Mouse (Mus musculus) small intestine, adult 2 months (tissue): Measurements from ENCODE around the gene Cobl. TPM values are rescaled to one million over a fixed set of nuclear protein-coding genes. Genes with fewer than 3 reads are reported as not detected.

ENCODE experiments used
- H3K27ac ChIP-seq: fragments of 200-500 bp; 2 replicates; pipeline ENCODE4 v1.5.1; 2012; ENCODE audit warnings: low read depth, low read length, control low read depth, inconsistent platforms; ENCODE audit not compliant: insufficient read depth
- H3K27me3 ChIP-seq: fragments of 200-500 bp; 2 replicates; pipeline ENCODE4 v1.6.1; 2012; ENCODE audit warnings: mild to moderate bottlenecking, moderate library complexity, low read length, inconsistent platforms; ENCODE audit not compliant: control insufficient read depth, insufficient read depth
- H3K36me3 ChIP-seq: fragments of 200-500 bp; 2 replicates; pipeline ENCODE4 v1.6.1; 2012; ENCODE audit warnings: mild to moderate bottlenecking, low read length, control low read depth, inconsistent platforms; ENCODE audit not compliant: control insufficient read depth, insufficient read depth
- H3K4me1 ChIP-seq: fragments of 200-500 bp; 2 replicates; pipeline ENCODE4 v1.6.1; 2012; ENCODE audit warnings: low read length, inconsistent platforms, mixed read lengths; ENCODE audit not compliant: control insufficient read depth, insufficient read depth, insufficient read length
- H3K4me3 ChIP-seq: fragments of 200-500 bp; 2 replicates; pipeline ENCODE4 v1.5.1; 2012; ENCODE audit warnings: low read depth, mild to moderate bottlenecking, control low read depth, inconsistent platforms, low read length, moderate library complexity
- CTCF ChIP-seq: fragments of 200-500 bp; IDR thresholded peaks from 2 replicates; pipeline ENCODE4 v1.5.1; 2012; ENCODE audit warnings: low read depth, mild to moderate bottlenecking, control low read depth, inconsistent platforms, low read length, moderate library complexity, mixed read lengths; ENCODE audit not compliant: insufficient replicate concordance, insufficient read length; ENCODE audit errors: extremely low read depth
- POLR2A ChIP-seq: fragments of 200-500 bp; IDR thresholded peaks from 2 replicates; pipeline ENCODE4 v1.6.1; 2012; ENCODE audit warnings: low read depth, mild to moderate bottlenecking, control low read depth, inconsistent platforms, low read length, moderate library complexity
- WGBS: fragments of 180-500 bp; shearing (Covaris S2); methylation state at CpG from one replicate; pipeline ENCODE4 v1.1.7; 2018; 5-methylcytosine and 5-hydroxymethylcytosine counted together
- polyA plus RNA-seq: library from polyadenylated mRNA; depleted of rRNA; stranded (reverse); fragments of >200 nt; gene quantifications from 2 replicates; pipeline ENCODE4 v1.2.3, GENCODE M21; 2012

The Cobl gene
- polyA plus RNA-seq, 1 experiment, result 42.1 TPM

GRCm38 (mm10) chr11:12227343-12227742 is 237.4 kb downstream of the Cobl start:
- H3K4me1 ChIP-seq, result no peaks in the 10 kb centered on the region
- no peaks in the 10 kb centered on the region for H3K36me3 ChIP-seq
- no peak overlapping the region for H3K4me3 ChIP-seq
- no peak for TF ChIP-seq POLR2A
- TF ChIP-seq CTCF, result no peak
- no peaks in the 10 kb centered on the region for H3K27me3 ChIP-seq
- no peak overlapping the region for H3K27ac ChIP-seq
- WGBS, result 85% methylated on average over 3 of the region's 3 CpGs

- 49% methylated on average over 4 of the region's 4 CpGs for WGBS
- H3K27me3 ChIP-seq, result no peaks in the 10 kb centered on the region; the same call in 1 of the 2 replicates
- no peak overlapping the region for H3K27ac ChIP-seq
- H3K4me1 ChIP-seq, result no peaks in the 10 kb centered on the region
- TF ChIP-seq CTCF (no peak), POLR2A (no peak)
- H3K4me3 ChIP-seq, result no peak overlapping the region
- no peaks in the 10 kb centered on the region for H3K36me3 ChIP-seq
Measured at GRCm38 (mm10) chr11:12219594-12220530, 244.9 kb downstream of the Cobl start.

GRCm38 (mm10) chr11:12216897-12217296 is 247.9 kb downstream of the Cobl start:
- 69% methylated on average over 1 of the region's 1 CpGs for WGBS
- TF ChIP-seq POLR2A, result no peak
- TF ChIP-seq CTCF, result no peak
- H3K4me1 ChIP-seq, result no peaks in the 10 kb centered on the region
- no peak overlapping the region for H3K27ac ChIP-seq
- H3K36me3 ChIP-seq, result no peaks in the 10 kb centered on the region
- H3K27me3 ChIP-seq, result no peaks in the 10 kb centered on the region; the same call in 1 of the 2 replicates
- no peak overlapping the region for H3K4me3 ChIP-seq

DNA sequence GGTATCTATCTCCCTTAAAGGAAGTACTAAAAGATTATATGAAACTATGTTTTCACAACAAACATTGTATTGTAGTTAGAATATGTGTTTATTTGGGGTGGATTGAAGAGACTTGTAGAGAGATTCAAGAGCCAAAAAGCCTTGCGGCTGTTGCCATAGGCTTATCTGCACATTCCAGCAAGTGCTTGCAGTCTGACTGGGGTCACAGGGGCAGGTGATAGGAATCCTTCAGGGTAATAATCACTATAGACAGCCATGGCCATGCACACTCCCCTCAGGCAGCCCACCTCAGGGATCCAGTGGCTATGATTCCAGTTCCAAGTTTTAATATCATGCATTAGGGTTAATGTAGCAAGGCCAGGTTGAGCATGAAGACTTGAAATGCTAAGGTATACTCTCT is 249.2 kb downstream of the Cobl start:
- no peak for TF ChIP-seq POLR2A
- TF ChIP-seq CTCF, result no peak
- no peaks in the 10 kb centered on the region; the same call in 1 of the 2 replicates for H3K27me3 ChIP-seq
- 58% methylated on average over 1 of the region's 1 CpGs for WGBS
- no peaks in the 10 kb centered on the region for H3K4me1 ChIP-seq
- H3K36me3 ChIP-seq, result no peaks in the 10 kb centered on the region
- no peak overlapping the region for H3K4me3 ChIP-seq
- H3K27ac ChIP-seq, result no peak overlapping the region

DNA sequence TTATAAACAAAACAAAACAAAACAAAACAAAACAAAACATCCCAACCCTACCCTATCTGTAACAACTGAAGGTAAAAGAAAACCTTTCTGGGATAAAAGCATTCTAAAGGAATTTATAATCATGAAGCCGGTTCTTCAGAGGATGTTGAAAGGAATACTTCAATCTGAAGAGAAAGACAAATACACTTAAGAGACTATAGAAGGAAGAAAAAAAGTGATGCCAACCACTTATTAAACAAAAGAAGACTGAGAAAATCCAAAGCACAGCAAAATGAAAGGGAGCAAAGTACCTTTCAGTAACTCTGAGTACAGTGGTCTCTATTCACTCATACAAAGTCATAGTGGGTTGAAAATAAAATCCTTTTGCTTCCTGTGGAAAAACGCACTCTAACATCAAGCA is 256.2 kb downstream of the Cobl start:
- no peak overlapping the region for H3K27ac ChIP-seq
- peaks cover 4% of the 10 kb centered on the region for H3K27me3 ChIP-seq
- no peaks in the 10 kb centered on the region for H3K4me1 ChIP-seq
- TF ChIP-seq CTCF (no peak), POLR2A (no peak)
- no peak overlapping the region for H3K4me3 ChIP-seq
- H3K36me3 ChIP-seq, result no peaks in the 10 kb centered on the region
- WGBS, result 76% methylated on average over 2 of the region's 2 CpGs

GRCm38 (mm10) chr11:12205201-12206161 is 259.3 kb downstream of the Cobl start:
- Histone ChIP-seq H3K27ac (no peak overlapping the region), H3K4me1 (no peaks in the 10 kb centered on the region), H3K4me3 (no peak overlapping the region), H3K36me3 (no peaks in the 10 kb centered on the region), H3K27me3 (peaks cover 7% of the 10 kb centered on the region)
- no peak for TF ChIP-seq CTCF
- TF ChIP-seq POLR2A, result no peak
- 22% methylated on average over 6 of the region's 6 CpGs for WGBS
